Mouse (Mus musculus) c-Kit-negative CD71-positive TER-119-positive erythroid progenitor cells, embryonic 14.5 days (primary cell): ENCODE measurements around the gene Dapk1.
"Not testable (repeated sequence)": the region's sequence is repeated elsewhere in the genome, so short reads cannot be mapped to it uniquely, and the experiment has no call there.

ENCODE experiments used
- DNase-seq: peaks from one replicate; pipeline ENCODE4 v3.0.0-alpha.2; 2013; ENCODE audit warnings: low read depth, low spot score

Gene Dapk1

DNA sequence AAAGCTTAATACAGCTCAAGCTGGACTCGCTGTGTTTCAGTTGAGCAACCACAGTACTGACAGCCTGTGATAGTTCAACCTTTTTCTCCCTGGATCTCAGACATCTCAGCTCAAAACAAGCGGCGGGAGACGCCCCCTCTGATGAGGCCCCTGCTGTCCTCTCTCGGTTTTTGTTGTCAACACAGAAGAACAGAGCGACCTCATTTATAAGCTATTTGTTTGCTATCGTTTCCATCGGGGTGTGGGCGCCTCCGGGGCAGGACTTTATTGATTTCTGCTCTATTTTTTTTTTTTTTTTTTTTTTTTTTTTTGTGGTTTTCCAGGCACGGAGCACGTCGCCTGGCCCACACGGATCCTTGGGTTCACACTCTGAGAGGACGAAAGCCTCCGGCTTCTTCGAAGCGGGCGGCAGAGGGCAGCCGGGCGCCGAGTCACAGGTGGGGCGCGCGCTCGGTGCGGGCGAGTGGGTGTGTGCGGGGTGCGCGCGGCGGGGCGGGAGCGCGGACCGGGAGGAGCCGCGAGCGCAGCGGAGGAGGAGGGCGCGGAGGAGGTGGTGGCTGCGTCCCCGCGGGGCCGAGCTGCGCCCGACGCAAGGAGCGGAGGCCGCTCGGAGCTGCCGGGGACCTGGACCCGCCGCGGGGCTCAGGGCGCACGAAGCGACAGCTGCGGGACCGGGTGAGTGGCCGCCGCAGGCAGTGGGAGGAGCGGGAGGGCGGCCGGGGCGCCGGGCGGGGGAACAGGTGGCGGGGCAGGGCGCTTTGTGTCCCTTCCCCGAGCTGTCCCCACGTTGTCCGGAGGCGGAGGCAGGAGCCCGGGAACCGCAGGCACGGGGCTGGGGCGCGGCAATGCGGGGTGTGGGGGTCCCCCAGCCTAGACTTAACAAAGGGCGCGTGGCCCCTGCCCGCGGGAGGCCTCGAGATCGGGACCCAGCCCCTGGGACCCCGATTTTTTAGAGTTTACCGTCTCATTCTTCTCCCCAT, at the start of gene Dapk1:
Dapk1 (plus strand) TSS at position 512 of the 980 bp plus-strand sequence.
- DNase-seq, result peak; percentile 17

DNA sequence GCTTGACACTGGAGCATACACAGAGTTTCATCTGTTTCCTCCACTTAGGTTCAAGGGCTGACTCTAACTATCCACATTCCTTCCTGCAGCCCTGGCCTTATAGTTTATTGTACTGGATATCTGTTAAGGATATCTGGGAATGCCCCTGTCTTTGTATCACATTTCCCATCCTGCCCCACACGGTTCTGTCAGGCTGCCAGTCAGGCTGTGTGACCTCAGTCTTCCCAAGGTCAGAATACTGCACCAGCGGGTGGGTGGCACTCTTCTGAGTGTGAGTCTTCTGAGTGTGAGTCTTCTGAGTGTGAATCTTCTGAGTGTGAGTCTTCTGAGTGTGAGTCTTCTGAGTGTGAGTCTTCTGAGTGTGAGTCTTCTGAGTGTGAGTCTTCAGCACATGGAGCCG, 48.4 kb upstream of the Dapk1 start:
- DNase-seq, result no peak

DNA sequence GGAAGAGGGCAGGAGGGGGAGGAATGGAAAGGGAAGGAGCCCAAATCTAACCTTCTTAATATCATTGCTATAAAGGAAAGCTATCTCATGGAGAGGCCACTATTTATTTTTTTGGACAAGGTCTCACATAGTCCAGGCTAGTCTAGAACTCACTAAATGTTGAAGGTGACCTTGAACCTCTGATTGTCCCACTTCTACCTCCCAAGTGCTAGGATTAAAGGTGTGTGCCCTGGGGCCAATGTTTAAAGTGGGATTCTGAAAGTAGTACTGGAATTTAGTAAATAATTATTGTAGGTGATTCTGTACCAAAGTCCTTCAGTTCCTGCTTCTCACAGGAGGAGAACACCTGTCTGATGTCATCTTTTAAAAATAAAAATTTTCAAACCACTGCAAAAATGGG, 45.3 kb upstream of the Dapk1 start:
- DNase-seq, result no peak

DNA sequence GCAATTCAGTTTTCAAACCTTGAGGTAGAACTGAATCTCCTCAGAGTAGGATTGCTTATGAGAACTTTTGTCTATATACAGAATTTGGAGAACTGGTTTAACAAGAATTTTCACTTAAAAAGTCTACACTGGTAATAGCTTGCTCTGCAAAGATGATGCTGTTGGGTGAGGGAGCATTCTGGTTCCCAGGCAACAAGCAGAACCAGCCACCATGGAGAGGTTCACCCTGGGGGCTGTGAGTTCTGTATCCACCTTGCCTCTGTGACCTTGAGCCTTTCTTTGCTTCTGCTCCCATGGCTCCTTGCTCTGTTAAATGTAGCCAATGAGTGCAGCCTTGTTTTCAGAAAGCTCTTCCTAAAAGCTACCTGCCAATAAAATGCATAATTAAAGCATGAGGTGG, 44.8 kb upstream of the Dapk1 start:
- DNase-seq, result no peak

DNA sequence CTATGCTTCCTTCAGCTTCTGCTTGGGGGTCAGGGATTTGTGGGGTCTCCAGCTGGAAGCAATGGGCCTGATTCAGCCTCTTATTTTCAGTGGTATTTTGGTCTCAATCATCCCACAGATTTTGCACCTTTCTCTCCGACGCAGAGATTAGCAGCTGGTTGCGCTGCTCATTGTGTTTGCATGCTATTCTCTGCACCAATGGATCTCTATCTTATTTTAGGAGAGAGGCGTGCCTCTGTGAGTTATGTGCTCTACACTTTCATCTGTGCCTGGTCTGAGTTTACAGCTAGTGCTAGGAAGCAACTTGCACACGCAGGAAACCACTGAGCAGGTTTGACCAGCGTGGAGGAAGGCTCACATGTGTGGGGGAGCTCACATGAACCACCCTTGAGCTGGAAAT, 37.4 kb upstream of the Dapk1 start:
- DNase-seq, result no peak

DNA sequence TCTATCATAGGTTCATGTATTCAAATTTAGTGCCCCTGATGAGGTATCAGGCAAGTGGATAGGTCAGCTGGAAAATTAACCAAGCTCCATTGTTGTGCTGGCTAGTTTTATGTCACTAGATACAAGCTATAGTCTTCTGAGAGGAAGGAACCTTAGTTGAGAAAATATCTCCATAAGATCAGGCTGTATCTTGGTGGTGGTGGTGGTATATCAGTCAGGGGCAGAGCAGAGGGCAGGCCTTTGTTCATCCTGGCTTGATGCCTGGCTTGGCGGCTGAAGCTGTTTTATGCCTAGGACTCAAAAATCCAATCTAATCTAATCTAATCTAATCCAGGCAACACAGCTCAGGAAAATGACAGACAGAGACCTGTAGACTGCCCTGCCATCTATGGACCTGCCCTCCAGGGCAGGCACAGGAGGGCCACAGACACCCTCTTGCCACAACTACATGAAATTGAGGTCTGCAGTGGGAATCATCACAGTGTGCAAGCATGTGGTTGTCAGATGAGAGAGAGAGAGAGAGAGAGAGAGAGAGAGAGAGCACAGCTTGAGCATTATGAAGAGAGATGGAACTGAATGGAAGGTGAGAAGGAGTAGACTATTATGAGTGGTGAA, 32.7 kb upstream of the Dapk1 start:
- DNase-seq, result no peak

DNA sequence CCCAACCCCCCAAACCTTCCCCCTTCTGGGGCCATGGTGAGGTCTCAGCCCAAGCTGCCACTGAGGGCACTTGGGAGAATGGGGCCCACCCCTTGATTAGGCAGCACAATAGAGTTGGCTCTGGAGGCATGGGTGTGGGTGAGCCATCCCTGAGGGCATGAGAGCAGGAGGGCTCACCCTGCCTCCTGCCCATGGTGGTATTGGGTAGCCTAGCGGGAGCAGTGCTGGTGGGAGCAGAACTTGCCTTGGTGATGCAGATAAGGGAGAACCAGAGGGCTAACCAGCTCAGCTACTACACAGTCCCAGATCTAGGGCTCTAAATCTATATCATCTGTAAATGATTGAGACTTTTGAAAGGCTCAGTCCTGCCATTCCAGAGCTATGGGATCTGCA, 32.2 kb upstream of the Dapk1 start:
- DNase-seq, result no peak

DNA sequence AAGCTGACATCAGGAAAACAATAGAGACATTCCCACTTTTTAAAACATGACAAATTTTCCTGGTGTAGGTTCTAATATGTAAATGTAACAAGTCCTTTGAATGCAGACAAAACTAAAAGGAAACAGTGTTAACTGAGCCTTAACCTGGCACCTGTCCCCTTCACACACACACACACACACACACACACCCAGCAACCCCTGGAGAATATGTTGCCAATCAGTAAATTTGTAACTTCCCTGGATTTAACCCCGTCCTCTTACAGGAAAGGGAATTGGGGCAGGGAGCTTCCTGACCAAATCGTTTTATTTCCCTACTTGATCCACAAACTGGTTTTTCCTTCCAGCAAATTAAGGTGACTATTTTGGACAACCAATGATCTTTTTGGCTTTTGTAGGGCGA, 28.2 kb upstream of the Dapk1 start:
- no peak for DNase-seq

DNA sequence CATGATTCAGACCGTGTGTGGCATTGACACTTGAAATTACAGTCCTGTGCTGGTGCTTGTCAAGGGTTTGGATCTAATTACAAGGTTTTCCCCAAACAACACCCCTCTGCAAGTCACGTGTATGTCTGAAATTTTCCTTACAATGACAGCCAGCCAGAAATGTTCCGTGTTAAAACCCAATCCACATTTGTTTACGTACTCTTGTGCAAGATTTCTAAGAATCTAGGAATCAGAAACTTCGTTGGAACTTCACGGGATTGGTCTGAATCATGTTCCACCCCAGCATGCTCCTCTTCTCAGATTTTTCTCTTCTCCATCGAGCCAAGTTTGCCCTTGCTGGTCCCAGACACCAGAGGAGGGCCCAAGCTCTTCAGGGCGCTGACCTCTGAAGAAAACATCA, 27.8 kb upstream of the Dapk1 start:
- no peak for DNase-seq

DNA sequence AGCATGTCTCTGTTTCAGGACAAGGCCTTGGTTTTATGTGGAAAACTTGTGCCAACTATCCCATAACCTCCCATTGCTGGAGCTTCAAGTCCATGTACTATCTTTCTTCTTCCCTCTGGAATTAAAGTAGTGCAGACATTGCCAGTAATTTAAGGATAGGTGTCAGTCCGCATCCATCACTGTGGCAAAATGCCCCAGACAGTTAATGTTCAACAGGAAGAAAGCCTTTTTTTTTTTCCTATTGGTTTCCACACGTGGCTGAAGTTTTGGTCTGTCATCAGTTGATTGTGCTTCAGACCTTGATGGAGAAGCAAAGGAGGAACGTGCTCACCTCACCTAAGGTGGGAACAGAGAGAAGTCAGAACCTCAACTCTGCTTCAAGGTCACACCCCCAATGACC, 23.2 kb upstream of the Dapk1 start:
- no peak for DNase-seq

DNA sequence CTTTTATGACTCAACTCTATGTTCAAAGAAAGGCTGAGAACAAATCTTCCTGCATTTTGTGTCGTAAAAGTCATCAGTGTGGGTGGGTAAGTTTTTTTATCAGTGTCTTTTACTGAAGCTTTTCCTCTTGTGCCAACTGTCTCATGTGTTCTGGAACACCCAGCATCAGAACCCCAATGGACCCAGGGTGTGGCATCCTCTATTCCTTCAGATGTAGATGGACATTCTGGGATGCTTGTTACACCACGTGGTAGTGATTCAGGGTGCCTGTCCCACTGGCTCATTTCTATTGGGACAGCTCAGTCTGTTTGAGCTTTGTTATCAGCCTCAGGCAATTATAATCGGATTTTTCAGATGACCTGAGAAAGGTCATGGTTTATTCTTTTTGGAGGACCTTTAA, 6.9 kb upstream of the Dapk1 start:
- no peak for DNase-seq

DNA sequence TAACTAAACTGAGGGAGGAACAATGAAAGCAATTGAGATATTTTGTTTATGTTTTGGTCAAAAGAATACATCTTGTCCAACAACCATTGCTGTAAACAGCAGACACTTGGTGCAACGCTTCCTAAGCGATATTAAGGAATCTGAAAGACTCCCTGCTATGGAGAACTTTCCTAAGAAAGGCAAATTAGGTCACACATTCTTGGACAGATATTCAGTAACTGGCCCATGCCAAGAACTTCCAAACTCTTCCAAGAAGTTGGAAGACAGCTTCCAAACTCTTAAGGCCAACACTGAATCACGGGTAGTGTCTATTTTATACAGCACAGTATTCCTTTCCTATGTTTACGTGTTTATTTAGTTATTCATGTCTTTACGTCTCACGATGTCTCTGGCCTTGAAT, 6.2 kb upstream of the Dapk1 start:
- DNase-seq, result no peak

DNA sequence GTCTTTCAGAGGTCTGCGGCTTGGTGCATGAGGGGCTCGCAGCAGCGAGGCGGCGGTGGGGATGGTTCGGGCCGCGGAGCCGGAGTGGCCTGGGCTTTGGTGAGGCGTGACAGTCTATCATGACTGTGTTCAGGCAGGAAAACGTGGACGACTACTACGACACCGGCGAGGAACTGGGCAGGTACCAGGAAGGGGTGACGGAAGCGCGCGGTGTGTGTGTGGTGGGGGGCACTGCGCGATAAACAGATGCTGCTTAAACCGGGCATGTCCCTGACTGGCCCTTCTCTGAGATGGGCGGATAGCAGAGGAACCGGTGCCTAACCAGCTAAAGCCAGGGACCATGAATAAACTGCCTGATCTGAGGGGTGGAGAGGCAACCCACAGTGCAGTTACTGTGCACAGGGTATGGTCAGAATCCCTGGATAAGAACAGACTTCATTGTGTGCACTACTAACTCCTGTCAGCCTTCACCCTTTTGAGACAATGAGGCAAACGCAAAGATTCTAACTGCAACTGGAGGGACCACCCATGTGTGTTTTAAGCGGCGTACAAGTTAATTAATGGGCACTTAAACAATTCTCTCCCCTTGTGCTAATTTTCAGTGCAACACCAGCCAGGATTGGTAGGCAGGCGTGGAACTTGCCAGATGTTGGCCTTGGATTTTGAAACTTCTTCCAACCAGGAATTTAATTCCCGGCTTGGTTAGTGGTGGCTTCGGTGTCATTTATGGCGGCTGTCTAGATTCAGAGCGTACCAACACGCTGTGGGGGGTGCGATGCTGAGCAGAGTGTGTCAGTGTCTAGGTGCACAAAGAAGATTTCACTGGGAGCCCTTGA, 887 bp downstream of the Dapk1 start:
- DNase-seq, result no peak

DNA sequence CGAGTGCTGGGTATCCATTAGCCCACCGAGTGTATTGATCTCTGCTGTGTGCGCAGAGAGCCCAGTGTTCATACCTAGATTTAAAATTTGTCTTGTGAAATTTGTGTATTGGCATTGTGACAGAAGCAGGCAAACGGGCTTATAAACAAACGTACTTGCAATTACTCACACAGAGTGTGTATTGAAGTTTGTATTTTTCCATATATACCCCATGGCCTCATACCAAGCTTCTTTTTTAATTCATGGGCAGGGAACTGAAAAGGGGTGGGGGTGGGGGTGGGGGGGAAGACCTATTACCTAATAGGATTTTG, 1.5 kb downstream of the Dapk1 start:
- DNase-seq, result no peak

DNA sequence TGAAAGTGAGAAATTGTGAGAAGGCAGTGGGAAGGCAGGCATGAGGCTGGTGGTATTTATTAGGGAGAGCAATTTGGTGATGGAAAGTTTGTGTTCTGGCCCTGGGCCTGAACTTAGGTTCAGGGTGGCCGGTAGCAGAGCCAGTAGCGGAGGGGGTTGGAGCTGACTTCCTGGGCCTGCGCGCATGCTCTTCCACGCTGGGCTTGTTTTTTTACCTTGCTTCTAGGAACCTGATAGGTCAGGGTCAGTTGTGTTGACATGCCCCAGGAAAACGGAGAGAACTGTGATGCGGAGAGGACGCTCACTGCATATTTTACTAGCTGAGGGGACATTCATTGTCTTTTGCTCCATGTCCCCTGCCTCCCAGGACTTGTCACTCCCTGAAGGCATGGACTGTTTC, 5.7 kb downstream of the Dapk1 start:
- DNase-seq, result no peak

DNA sequence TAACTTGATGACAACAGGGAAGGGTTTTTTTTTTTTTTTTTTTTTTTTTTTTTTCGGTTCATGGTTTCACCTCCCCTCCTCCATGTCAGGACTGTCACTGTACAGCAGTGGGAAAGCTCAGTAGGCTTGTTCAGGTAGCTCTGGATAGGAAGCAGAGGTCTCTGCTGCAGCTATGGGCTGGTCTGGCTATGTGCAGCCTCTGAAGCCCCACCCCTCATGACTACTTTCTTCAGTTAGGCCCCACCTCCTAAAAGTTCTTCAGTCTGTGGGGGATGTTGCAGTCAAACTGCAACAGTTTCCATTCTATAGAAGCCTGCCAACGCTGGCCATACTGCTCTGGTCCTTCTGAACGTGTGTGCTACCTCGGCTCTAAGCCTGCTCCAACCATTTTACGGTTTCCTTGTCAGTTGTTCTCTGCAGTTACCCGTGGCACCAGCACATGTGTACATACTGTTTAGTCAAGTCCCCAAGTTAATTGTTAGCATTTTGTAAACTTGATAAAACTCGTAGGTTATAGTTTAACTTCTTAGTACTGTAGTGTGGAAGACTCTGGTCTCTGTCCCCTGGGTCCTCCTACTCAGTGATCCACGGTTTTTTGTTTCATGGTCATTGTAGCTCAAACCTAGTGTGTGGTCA, 6.8 kb downstream of the Dapk1 start:
- no peak for DNase-seq

DNA sequence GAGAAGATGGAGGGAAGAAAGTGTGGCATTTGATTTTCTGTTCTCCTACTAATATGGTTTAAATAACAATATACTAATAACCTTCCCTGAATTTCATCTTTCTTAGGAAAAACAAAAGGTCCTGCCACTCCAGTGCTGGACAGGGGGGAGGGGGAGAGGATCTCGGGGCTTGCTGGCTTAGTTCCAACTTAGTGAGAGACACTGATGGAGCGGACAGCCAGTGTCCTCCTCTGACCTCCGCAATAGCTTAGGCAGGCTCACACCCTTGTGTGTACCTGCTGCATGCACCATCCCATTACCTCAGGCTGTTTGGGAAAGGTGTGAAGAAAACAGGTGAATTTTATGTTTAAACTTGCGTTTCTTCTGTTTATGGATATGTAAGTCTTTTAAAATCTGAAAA, 7.5 kb downstream of the Dapk1 start:
- no peak for DNase-seq

DNA sequence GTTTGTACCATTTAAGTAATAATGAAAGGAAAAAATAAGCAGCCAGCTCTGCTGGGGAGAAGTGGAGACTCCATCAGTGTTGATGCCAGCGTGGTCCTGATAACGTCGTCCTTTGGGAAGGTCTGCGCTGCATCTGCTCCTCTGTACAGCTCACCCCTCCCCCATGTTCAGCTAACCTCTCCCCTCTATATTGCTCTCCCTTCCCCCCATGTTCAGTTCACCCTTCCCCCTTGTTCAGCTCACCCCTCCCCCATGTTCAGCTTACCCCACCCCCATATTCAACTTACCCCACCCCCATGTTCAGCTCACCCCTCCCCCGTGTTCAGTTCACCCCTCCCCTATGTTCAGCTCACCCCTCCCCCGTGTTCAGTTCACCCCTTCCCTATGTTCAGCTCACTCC, 8.8 kb downstream of the Dapk1 start:
- DNase-seq, result no peak

DNA sequence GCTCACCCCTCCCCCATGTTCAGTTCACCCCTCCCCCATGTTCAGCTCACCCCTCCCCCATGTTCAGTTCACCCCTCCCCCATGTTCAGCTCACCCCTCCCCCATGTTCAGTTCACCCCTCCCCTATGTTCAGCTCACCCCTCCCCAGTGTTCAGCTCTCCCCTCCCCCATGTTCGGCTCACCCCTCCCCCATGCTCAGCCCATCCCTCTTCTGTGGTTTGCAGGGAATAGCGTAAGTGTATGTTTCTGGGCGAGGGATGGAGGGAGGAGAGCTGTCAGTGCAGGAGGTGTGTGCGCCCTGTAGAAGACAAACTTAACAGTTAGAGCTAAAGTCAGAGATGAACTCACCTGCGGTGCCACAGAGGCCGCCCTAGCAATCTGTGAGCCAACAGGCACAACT, 9.2 kb downstream of the Dapk1 start:
- DNase-seq, result not testable (repeated sequence)

DNA sequence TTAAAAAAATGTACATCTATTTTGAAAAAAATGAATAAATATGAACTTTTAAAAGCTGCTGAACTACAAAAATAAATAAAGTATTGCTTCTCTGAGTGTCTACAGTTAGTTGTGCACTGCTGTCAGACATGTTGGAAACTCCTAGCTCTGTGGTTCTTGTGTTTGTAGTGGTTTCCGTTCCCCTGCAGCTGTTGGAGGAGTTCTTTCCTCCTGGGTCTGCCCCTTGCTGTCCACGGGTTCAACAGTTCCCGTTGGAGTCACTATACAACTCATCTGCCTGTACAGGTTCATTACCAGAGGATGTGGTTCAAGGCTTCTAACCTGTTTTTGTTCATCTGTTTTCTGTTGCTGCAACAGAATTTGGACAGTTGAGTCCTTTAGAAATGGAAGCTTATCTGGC, 10.4 kb downstream of the Dapk1 start:
- no peak for DNase-seq

DNA sequence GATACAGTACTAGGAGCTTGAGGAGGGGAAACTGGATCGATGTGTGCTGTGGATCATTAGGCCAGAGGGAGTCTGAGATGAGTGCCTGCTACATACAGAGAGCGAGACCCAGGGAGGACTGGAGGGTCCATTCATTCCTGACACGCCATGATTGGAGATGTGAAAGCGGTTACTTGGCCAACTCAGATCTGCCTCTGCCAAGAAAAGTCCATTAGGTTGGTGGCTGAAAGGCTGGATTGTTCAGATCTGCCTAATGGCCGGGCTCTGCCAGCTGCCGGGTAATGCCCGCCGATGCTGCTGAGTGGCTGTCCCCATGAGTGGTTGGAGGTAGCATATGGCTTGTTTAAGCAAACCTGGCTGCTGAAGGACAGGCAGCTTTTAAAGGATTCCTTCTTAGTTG, 12.4 kb downstream of the Dapk1 start:
- no peak for DNase-seq

DNA sequence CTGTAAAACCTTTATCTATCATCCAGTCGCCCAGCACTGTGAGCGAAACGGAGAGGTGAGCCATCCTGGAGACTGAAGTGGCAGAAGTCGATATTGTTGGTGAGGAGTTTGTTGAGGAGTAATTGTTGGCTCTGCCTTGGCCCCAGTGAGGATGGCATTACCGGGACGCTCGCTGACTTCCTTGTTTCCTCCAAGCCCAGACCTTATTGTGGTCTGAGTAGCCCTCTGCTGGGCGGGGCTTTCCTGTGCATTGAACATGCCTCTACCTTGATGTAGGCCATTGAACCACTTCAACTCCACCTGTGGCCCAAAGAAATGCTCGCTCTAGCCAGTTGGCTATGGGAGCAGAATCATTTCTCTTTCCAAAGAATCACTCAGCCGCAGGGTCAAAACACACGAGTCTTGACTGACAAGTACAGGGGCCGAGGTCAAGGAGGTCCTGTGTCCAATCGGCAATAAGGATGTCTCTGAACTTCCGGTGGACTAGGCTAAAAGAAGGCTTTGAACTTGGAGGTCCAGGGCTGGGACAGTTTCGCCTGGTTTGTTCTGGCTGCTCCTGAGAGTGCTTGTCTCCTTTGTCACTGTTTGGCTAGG, 13.4 kb downstream of the Dapk1 start:
- DNase-seq, result no peak
